Mouse (Mus musculus) intestine, embryonic 14.5 days (tissue): Measurements from ENCODE around the gene R3hcc1l. TPM values are rescaled to one million over a fixed set of nuclear protein-coding genes. Genes with fewer than 3 reads are reported as not detected.

ENCODE experiments used
- ATAC-seq: fragments of 200-750 bp; cut with Nextera tagmentation; replicated peaks from 2 replicates; pipeline ENCODE4 v1.8.0; 2017; ENCODE audit warnings: low read depth, moderate number of reproducible peaks, moderate TSS enrichment, moderate library complexity; ENCODE audit not compliant: low FRiP score, low TSS enrichment
- DNase-seq: peaks from one replicate; pipeline ENCODE4 v3.0.0-alpha.2; 2018; ENCODE audit warnings: low spot score
- H3K27ac ChIP-seq: fragments of 300-500 bp; sonication (generic); 2 replicates; pipeline ENCODE4 v1.5.1; 2014; ENCODE audit warnings: low read depth, mild to moderate bottlenecking, control low read depth
- H3K27me3 ChIP-seq: fragments of 300-500 bp; sonication (generic); replicated peaks from 2 replicates; pipeline ENCODE4 v1.6.1; 2014; ENCODE audit warnings: low read length, control low read depth; ENCODE audit not compliant: control insufficient read depth, insufficient read depth
- H3K36me3 ChIP-seq: fragments of 300-500 bp; sonication (generic); 2 replicates; pipeline ENCODE4 v1.6.1; 2014; ENCODE audit warnings: low read length, control low read depth; ENCODE audit not compliant: control insufficient read depth, insufficient read depth
- H3K4me1 ChIP-seq: fragments of 300-500 bp; sonication (generic); replicated peaks from 2 replicates; pipeline ENCODE4 v1.6.1; 2014; ENCODE audit warnings: low read length, control low read depth, mixed read lengths; ENCODE audit not compliant: control insufficient read depth, insufficient read depth
- H3K4me2 ChIP-seq: fragments of 300-500 bp; sonication (generic); 2 replicates; pipeline ENCODE4 v1.6.1; 2014; ENCODE audit warnings: low read length
- H3K4me3 ChIP-seq: fragments of 300-500 bp; sonication (generic); 2 replicates; pipeline ENCODE4 v1.5.1; 2014; ENCODE audit warnings: low read depth, low read length, control low read depth, mixed read lengths
- H3K9ac ChIP-seq: fragments of 300-500 bp; sonication (generic); 2 replicates; pipeline ENCODE4 v1.6.1; 2014; ENCODE audit warnings: mild to moderate bottlenecking, low read length
- H3K9me3 ChIP-seq: fragments of 300-500 bp; sonication (generic); 2 replicates; pipeline ENCODE4 v1.6.1; 2016; ENCODE audit warnings: low read length, control low read depth; ENCODE audit not compliant: control insufficient read depth
- whole genome bisulfite sequencing: fragments of 180-500 bp; shearing (Covaris S2); extraction: QIAGEN DNeasy Blood & Tissue Kit; methylation state at CpG from one replicate; pipeline ENCODE4 v1.1.7; 2014; 5-methylcytosine and 5-hydroxymethylcytosine counted together
- polyA plus RNA-seq: library from polyadenylated mRNA; unstranded; fragments of >200 nt; fragmentation: Nextera tagmentation; extraction: Ambion mirVana; gene quantifications from 2 replicates; pipeline ENCODE4 v1.2.1, GENCODE M21; 2014

R3hcc1l gene
- polyA plus RNA-seq, 1 experiment from 2014 or later, result 21.3 TPM

DNA sequence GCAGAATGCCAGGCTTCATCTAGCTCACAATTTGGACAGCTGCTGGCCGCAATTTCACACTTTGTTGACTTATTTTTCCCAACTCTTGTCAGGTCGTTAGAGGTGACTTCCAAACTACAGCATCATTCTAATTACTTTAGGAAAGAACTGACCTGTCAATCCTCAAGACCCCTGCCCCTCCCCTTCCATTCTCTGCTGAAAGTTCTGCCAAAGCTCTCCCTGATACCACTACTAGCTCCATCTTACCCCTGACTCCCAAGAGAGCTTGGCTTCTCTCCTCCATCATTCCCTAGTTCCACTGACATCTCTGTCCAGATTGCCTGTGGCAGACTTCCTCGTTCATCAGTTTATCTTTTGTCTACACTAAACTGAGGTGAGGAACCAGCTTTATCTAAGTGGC lies 14.4 kb upstream of the R3hcc1l start:
- DNase-seq, result no peak
- H3K9ac ChIP-seq, result no peak overlapping the region
- H3K27me3 ChIP-seq, result no peaks in the 10 kb centered on the region
- H3K9me3 ChIP-seq, result no peaks in the 10 kb centered on the region
- H3K4me3 ChIP-seq, result no peak overlapping the region
- ATAC-seq, result no peak
- no peaks in the 10 kb centered on the region for H3K4me1 ChIP-seq
- H3K36me3 ChIP-seq, result no peaks in the 10 kb centered on the region
- WGBS, result 64% methylated on average over 3 of the region's 3 CpGs
- no peak overlapping the region for H3K4me2 ChIP-seq
- H3K27ac ChIP-seq, result no peak overlapping the region

DNA sequence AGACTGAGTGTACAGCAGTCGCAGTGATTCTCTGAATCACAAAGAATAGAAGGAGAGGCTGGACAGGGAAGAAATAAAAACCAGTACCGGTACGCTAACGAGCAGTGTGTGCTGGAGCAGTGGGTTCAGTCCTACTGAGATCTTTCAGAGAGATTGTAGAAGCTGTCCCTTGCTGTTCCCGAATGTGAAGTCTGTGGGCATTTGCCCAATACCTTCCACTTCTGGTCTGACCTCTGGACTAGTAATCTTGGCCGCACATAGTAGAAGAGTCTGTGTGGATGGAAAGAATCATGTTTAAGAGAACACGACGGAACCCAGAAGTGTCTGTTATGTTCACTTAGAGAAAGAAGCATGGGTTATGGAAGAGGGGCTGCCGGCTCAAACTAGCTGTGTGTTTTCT lies 8.9 kb upstream of the R3hcc1l start:
- Histone ChIP-seq H3K36me3 (no peaks in the 10 kb centered on the region), H3K27ac (no peak overlapping the region), H3K27me3 (no peaks in the 10 kb centered on the region), H3K4me2 (no peak overlapping the region), H3K4me3 (no peak overlapping the region), H3K4me1 (no peaks in the 10 kb centered on the region), H3K9ac (no peak overlapping the region), H3K9me3 (no peaks in the 10 kb centered on the region)
- no peak for ATAC-seq
- WGBS, result 83% methylated on average over 9 of the region's 9 CpGs
- no peak for DNase-seq

DNA sequence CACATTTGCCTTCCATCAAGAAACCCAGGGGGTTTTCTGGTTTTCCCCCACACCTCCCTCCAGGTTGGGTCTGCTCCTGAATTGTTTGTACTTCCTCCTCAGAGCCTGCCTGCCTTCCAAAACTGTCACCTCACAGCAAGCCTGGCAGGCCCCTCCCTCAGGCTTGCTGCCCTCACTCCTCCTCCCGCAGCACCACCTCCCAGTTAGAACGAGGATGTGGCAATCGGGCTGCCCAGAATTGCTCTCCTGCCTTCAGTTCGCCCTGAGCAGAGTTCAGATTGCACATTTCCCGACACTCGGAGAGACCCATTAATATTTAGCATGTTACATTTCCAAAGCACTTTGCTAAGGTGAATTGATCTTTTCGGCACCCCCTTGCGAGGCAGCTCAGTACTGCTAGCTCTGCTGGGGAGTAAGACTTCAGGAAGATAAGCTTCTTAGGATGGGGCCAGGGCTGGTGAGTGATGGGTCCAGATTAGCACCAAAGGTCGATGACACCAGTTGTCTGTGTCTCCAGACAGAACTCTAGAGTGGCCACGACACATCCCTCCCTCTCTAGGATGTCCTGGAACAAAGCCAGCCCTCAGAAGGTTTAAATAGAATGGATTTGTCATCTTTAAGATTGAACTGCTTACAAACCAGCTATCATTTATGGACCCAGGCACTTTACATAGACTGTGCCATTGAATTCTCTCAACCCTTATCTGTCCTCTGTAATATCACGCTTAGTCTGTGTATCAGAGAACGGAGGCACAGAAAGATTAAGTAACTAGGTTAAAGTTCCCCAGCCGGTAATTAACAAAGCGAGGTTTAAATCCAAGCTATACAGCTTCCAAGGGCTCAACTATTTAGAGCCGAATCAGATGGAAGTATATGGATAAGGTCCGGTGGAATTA lies 8.0 kb upstream of the R3hcc1l start:
- DNase-seq (no peak), ATAC-seq (no peak)
- Histone ChIP-seq H3K4me1 (no peaks in the 10 kb centered on the region), H3K27me3 (no peaks in the 10 kb centered on the region), H3K9me3 (no peaks in the 10 kb centered on the region), H3K36me3 (no peaks in the 10 kb centered on the region), H3K27ac (no peak overlapping the region), H3K4me2 (no peak overlapping the region), H3K9ac (no peak overlapping the region), H3K4me3 (no peak overlapping the region)
- WGBS, result 61% methylated on average over 16 of the region's 16 CpGs

DNA sequence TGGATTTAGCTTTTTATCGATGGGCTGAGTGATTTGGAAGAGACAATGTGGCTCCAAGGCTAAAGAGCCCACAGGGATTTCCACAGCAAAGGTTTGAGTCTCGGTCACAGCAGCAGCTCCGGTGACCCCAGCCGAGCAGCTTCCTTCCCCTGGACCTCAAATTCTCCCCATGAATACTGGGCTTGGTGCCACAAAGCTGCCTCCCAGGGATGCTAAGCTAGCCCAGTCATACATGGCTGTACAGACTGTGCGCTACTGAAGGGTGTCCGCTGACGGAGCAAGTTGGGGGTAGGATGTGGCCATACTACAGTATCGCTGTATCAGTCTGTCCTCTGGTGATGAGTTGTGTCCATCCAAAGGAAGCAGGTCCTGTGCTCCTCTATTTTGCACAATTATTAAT lies 2.9 kb upstream of the R3hcc1l start:
- Histone ChIP-seq H3K27me3 (no peaks in the 10 kb centered on the region), H3K4me1 (peaks cover 7% of the 10 kb centered on the region), H3K36me3 (no peaks in the 10 kb centered on the region), H3K27ac (no peak overlapping the region), H3K9ac (no peak overlapping the region), H3K9me3 (no peaks in the 10 kb centered on the region), H3K4me3 (no peak overlapping the region), H3K4me2 (no peak overlapping the region)
- no peak for DNase-seq
- no peak for ATAC-seq
- WGBS, result 89% methylated on average over 8 of the region's 8 CpGs

DNA sequence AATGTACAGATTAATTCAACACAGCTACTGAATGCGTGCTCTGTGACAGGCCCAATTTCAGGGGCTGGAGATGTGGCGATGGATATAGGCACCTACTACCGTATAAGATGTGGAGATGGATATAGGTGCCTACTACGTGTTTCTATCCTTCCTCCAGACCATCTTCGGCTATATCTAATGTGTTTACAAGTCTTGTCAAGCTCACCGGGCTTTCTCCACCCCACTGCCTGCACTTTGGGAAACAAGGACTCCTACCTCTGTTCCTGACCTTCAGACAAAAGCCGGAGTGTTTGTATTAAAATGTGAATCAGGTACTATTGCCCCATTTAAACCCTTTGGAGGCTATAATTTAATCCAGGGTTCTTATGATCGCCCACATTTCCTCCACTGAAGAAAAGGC lies 2.4 kb upstream of the R3hcc1l start:
- no peak overlapping the region for H3K4me2 ChIP-seq

DNA sequence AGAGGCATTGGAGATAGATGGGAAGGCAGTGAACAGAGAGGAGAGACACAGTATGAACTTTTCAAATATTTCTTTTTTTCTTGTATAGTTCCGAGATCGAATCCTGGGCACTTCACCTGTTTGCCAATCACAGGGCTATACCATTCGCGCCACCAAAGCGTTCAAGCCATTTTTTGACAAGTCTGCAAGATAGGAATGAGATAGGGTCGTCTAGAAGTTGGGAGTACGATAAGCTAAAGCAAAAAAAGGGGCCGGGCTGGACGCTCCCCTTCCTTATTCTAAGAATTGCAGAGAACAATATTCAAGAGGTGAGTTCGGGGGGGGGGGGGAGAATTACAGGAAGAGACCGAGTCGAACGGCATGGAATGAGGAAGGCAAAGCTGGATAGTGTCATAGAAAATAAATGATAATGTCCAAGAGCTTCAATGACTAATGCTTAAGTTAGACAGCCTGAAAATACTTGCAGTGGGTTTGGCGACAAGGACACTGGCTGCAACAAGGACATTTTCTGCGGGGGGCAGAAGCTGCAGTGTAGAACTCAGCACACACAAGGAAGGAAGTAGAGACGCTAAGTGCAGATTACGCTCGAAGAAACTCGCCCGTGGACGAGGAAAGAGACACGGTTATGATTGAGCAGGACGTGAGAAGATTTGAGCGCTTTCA lies 471 bp upstream of the R3hcc1l start:
- Histone ChIP-seq H3K4me3 (peak overlapping the region; percentile 72), H3K4me1 (peaks cover 7% of the 10 kb centered on the region), H3K4me2 (peak overlapping the region; percentile 86), H3K36me3 (no peaks in the 10 kb centered on the region), H3K9ac (peak overlapping the region; percentile 33; the same call in 1 of the 2 replicates), H3K27me3 (no peaks in the 10 kb centered on the region), H3K27ac (no peak overlapping the region), H3K9me3 (no peaks in the 10 kb centered on the region)
- DNase-seq (no peak), ATAC-seq (peak; percentile 25)
- WGBS, result 26% methylated on average over 24 of the region's 24 CpGs

More for the DNA sequence above, 2.4 kb upstream of the R3hcc1l start:
- Histone ChIP-seq H3K4me1 (peaks cover 7% of the 10 kb centered on the region), H3K27ac (no peak overlapping the region), H3K9ac (no peak overlapping the region), H3K9me3 (no peaks in the 10 kb centered on the region), H3K27me3 (no peaks in the 10 kb centered on the region), H3K4me3 (no peak overlapping the region), H3K36me3 (no peaks in the 10 kb centered on the region)
- no peak for DNase-seq
- WGBS, result 81% methylated on average over 8 of the region's 8 CpGs
- ATAC-seq, result no peak

DNA sequence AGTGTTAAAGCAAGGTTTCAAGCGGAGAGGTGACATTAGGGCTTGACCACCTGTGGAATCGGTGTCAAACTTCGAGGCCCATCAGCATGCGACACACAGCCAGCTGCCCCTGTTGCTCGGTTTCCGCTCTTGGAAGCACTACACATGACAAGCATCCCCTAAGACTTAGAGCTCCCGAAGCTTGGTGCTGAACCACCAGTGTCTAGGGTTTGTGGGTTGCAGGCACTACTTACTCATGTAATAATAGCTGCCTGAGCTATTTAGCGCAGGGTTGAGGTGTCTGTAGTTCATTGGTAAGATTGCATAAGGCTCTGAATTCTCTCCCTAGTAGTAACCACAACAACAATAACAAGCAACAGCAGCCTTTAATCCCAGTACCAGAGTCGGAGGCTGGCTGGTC lies 1.2 kb downstream of the R3hcc1l start:
- Histone ChIP-seq H3K4me2 (peak overlapping the region; percentile 84), H3K36me3 (no peaks in the 10 kb centered on the region), H3K4me1 (peaks cover 7% of the 10 kb centered on the region), H3K9me3 (no peaks in the 10 kb centered on the region), H3K9ac (peak overlapping the region; percentile 76), H3K27ac (no peak overlapping the region), H3K4me3 (peak overlapping the region; percentile 72), H3K27me3 (no peaks in the 10 kb centered on the region)
- DNase-seq, result no peak
- WGBS, result 47% methylated on average over 9 of the region's 9 CpGs
- ATAC-seq, result no peak

DNA sequence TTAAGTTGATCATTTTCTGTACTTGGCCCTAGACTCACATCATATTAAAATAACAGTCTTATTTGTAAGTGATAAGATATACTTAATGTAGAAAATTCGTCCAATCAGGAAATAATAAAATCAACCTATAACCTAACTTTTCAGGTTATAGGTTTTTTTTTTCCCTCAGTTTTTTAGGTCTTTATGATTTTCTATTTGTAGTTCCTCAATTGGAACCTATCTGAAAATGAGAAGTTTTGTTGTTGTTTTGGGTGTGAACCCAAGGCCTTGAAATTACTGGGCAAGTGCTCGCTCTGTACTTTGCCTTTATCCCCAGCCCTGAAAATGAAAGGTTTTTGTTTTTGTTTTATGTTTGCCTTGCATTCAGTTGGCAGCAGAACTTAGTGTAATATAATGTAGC lies 6.1 kb downstream of the R3hcc1l start:
- Histone ChIP-seq H3K4me3 (no peak overlapping the region), H3K27me3 (no peaks in the 10 kb centered on the region)
- ATAC-seq, result no peak

More for the DNA sequence above, 6.1 kb downstream of the R3hcc1l start:
- H3K4me2 ChIP-seq, result no peak overlapping the region
- H3K36me3 ChIP-seq, result no peaks in the 10 kb centered on the region
- no peak overlapping the region for H3K27ac ChIP-seq
- 95% methylated on average over 2 of the region's 2 CpGs for WGBS
- H3K4me1 ChIP-seq, result peaks cover 4% of the 10 kb centered on the region
- H3K9me3 ChIP-seq, result no peaks in the 10 kb centered on the region
- no peak overlapping the region for H3K9ac ChIP-seq
- DNase-seq, result no peak
